Mouse (Mus musculus) olfactory bulb, adult 2 months (tissue): ENCODE measurements around the gene Gm10309. TPM values are rescaled to one million over a fixed set of nuclear protein-coding genes. Genes with fewer than 3 reads are reported as not detected.

Source experiments
- H3K27ac ChIP-seq: fragments of 200-500 bp; 2 replicates; pipeline ENCODE4 v1.5.1; 2012; ENCODE audit warnings: low read depth, low read length; ENCODE audit not compliant: insufficient read depth
- H3K4me1 ChIP-seq: fragments of 200-500 bp; 2 replicates; pipeline ENCODE4 v1.6.1; 2012; ENCODE audit warnings: low read length; ENCODE audit not compliant: control insufficient read depth, insufficient read depth
- H3K4me3 ChIP-seq: fragments of 200-500 bp; 2 replicates; pipeline ENCODE4 v1.5.1; 2012; ENCODE audit warnings: mild to moderate bottlenecking, low read depth, low read length, moderate library complexity; ENCODE audit not compliant: insufficient read depth
- CTCF ChIP-seq: fragments of 200-500 bp; IDR thresholded peaks from 2 replicates; pipeline ENCODE4 v1.5.1; 2012; ENCODE audit warnings: low read depth, mild to moderate bottlenecking, low read length, moderate library complexity; ENCODE audit not compliant: insufficient read depth
- POLR2A ChIP-seq: fragments of 200-500 bp; IDR thresholded peaks from 2 replicates; pipeline ENCODE4 v1.6.1; 2012; ENCODE audit warnings: mild to moderate bottlenecking, low read depth, low read length, moderate library complexity; ENCODE audit not compliant: insufficient read depth
- WGBS: fragments of 180-500 bp; shearing (Covaris S2); methylation state at CpG from one replicate; pipeline ENCODE4 v1.1.7; 2018; 5-methylcytosine and 5-hydroxymethylcytosine counted together
- polyA plus RNA-seq: library from polyadenylated mRNA; stranded (reverse); fragments of >200 nt; gene quantifications from 2 replicates; pipeline ENCODE4 v1.2.4, GENCODE M21; 2012; ENCODE audit warnings: low replicate concordance; ENCODE audit not compliant: missing spikeins, insufficient read depth, insufficient read length

Gene Gm10309
- not detected in 2 replicates for polyA plus RNA-seq

DNA sequence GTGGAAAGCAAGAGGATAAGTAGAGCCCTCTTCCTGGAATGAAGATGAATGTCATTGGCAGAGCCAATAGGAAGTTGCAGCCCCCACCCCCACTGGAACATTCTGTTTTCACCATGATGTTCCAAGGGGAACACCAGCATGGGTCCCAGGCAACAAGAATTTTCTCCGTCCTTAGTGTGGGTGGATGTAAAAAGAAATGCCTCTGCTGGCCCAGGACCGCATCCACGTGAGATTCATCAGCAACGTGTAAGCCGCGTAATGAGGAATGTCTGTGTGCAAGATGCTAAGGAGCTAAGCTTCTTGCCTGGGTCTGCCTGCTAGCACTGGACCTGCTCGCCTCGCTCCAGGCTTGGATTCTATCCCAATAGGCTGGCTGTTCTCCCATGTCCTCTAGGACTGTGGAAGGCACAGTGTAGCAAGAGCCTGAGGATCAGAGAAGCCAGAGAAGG lies at the start of gene Gm10309:
Gene Gm10309 (minus strand): TSS at position 50 of the 449 bp plus-strand sequence.
- TF ChIP-seq POLR2A (no peak), CTCF (no peak)
- 57% methylated on average over 8 of the region's 8 CpGs for WGBS
- H3K4me3 ChIP-seq, result no peak within 1 kb of the TSS
- H3K4me1 ChIP-seq, result peaks cover 4% of the 10 kb centered on the region; the same call in 1 of the 2 replicates
- no peak within 1 kb of the TSS for H3K27ac ChIP-seq

DNA sequence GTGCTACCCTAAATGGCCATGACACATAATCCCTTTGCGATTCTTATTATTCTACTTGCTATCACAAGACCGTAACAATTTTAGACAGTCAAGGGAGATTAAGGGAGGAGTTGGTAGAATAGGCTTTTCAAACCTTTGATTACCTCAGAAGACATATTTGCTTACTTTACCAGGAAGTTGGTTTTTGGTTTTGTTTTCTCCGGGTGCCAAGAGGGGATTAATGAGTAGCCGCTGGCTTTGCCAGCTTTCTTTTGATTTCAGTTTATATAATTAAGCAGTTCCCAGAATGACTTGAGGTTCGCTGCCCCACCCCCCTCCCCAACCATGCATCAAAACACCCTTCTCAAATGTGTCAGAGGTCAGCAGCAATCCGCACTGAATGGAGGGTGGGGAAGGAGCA lies 47.0 kb upstream of the Gm10309 start:
- H3K4me3 ChIP-seq, result no peak overlapping the region
- no peak overlapping the region for H3K27ac ChIP-seq
- TF ChIP-seq CTCF (no peak), POLR2A (no peak)
- peaks cover 4% of the 10 kb centered on the region for H3K4me1 ChIP-seq
- 53% methylated on average over 6 of the region's 6 CpGs for WGBS

DNA sequence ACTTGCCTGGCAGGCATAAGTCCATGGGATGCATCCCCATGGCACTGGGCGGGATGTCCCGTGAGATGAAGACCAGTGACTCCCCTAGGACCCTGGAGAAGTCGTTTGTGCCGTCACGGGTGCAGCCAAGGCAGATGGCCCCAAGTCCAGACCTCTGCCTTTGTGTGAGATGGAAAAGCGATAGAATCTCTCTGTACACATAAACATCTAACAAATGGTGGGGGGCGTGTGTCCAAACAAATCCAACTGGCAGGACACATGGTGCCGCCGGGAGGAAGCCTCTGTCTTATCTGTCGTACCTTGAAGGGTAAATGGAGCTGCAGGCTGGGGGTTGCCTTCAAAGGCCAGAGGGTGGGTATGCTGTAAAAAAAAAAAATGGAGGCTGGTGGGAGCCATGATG lies 46.5 kb upstream of the Gm10309 start:
- no peak for TF ChIP-seq POLR2A
- TF ChIP-seq CTCF, result no peak

DNA sequence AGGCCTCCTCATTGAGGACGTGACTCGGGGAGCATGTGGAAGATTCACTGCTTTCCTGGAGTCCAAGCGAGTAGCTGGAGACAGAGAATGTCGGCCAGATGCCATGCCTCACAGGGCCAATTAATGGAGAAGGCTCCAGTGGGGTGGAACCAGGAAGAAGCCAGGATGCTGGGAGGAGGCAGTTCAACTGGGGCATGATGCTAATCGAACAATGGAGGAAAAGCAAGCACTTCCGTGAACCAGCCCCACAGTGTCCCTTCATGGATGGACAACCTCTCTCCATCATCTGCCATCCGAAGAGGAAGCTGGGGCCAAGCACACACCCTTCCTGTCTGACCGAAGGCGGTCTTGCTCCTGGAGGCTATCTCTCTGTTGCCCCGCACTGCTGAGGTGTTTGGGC lies 44.1 kb upstream of the Gm10309 start:
- no peak overlapping the region for H3K27ac ChIP-seq
- 88% methylated on average over 10 of the region's 10 CpGs for WGBS

More for the DNA sequence above, 46.5 kb upstream of the Gm10309 start:
- no peak overlapping the region for H3K4me3 ChIP-seq
- peaks cover 4% of the 10 kb centered on the region for H3K4me1 ChIP-seq
- no peak overlapping the region for H3K27ac ChIP-seq
- WGBS, result 94% methylated on average over 10 of the region's 10 CpGs

DNA sequence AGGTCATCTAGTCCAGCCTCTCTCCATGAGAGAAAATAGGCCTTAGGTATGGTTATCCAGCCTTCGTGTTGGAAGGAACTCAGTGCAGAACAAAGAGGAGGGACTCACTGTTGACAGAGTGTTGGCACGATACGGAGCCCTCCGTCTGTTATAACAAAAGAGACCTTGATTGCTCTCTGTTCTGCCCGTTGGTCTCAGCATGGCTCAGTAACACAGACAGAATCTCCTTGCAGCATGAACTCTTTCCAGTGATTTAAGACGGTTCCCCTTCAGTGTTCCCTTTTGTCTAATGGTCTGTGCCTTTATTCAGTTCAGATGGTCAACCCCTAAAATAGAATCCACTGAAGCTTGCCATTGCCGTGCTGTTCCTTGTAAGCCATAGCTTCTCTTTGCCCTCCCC lies 41.5 kb upstream of the Gm10309 start:
- Histone ChIP-seq H3K27ac (no peak overlapping the region), H3K4me3 (no peak overlapping the region), H3K4me1 (peaks cover 2% of the 10 kb centered on the region)
- WGBS, result 37% methylated on average over 7 of the region's 7 CpGs
- TF ChIP-seq CTCF (no peak), POLR2A (no peak)

More for the DNA sequence above, 44.1 kb upstream of the Gm10309 start:
- no peak overlapping the region for H3K4me3 ChIP-seq
- peaks cover 4% of the 10 kb centered on the region for H3K4me1 ChIP-seq
- no peak for TF ChIP-seq CTCF
- TF ChIP-seq POLR2A, result no peak

DNA sequence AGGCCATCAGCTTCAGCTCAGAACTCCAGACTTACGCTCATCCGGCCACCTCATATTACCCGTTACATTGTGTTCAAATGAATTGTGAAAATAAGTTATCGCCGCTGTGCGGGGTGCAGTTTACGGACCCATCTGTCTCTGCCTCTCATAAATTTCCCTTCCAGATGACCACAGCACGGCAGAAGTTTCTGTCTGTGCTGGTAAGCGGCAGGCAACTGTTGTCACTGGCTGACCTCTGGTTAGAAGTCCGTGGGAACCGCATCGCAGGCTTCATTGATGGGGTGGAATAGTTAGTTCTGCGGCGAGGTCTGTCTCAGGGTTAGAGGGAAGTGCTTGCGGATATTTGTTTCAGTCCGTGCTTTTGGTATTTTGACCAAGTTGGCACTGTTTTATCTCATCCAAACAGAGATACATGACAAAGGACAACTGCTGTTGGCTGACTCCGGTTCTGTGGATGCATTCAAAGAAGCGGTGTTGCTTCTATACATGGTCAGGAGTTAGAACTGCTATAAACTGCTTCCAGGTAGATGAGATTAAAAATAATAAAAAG lies 34.9 kb upstream of the Gm10309 start:
- 89% methylated on average over 18 of the region's 18 CpGs for WGBS
- TF ChIP-seq CTCF, result no peak
- TF ChIP-seq POLR2A, result no peak
- Histone ChIP-seq H3K4me3 (no peak overlapping the region), H3K4me1 (peaks cover 6% of the 10 kb centered on the region; the same call in 1 of the 2 replicates), H3K27ac (no peak overlapping the region)

DNA sequence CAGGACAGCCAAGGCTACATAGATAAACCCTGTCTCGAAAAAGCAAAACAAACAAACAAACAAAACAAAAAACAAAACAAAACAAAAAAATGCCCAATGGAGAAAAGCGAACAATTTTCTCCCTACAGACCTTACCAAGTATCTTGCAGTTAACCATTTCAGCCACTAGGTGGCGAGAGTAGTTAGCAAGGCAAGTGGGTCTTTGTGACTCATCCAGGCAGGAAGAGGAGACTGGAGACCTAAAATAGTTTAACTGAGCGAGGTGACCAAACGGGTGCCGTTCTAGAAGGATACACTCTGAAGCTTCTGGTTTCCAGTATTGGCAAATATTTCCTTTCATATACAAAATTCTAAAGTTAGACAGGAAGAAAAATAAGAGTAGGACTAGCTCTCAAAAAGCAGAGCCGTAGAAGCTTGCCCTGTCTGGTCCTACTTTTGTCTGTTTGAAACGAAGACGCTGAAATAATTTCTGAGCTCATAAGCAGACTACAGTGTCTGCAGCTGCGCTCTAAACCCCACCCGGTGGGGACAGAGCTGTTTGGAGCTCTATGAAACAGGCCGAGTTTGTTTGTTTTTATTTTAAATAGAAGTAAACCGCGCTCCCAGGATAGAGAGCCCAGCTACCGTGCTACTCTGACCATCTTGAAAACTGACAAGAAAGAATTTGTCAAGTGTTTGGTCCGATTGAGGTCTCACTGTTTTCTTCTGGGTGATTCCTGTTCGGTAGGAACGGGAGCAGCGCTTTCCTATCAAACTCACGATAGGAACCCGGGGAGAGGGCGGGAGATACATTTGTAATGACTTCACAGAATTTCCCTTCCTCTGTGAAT lies 31.0 kb upstream of the Gm10309 start:
- no peak for TF ChIP-seq POLR2A
- TF ChIP-seq CTCF, result no peak
- WGBS, result 14% methylated on average over 22 of the region's 22 CpGs
- Histone ChIP-seq H3K4me1 (peaks cover 11% of the 10 kb centered on the region), H3K27ac (peak overlapping the region; percentile 59; the same call in 1 of the 2 replicates), H3K4me3 (no peak overlapping the region; the same call in 1 of the 2 replicates)

DNA sequence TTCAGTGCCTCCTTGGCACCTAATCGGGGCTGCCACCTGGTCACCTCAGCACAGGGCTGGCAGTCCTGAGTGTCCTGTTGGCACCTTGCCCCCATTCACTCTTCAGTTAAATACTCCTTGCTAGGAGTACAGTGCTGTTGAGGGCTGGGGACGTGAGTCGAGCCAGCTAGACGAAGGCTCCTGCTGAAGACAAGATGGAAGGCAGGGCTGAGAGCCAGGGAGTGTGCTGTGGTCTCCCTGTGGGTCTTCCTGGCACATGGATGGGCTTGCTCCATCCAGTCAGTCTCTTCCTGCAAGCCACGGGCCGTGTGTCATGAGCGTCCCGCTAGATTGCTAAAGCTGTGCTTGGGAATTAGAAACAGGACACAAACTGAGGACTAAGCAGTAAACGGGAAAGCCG lies 30.1 kb upstream of the Gm10309 start:
- TF ChIP-seq POLR2A (no peak), CTCF (no peak)
- Histone ChIP-seq H3K4me1 (peaks cover 16% of the 10 kb centered on the region), H3K4me3 (no peak overlapping the region), H3K27ac (no peak overlapping the region)
- 72% methylated on average over 10 of the region's 10 CpGs for WGBS

DNA sequence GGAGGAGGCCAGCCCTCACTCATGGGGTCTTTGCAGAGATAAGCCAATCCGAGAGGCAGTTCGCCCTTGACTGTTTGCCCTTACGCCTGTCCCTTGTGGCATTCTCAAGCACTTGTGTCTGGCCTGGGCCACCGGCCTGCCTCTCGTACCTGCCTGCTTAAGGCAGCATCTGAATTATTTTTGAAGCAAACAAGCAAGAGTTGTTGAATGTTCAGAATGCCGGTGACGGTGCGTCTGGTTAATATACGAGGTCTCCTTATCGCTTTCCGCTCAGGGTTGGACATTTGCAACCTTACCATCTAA lies 28.5 kb upstream of the Gm10309 start:
- Histone ChIP-seq H3K27ac (no peak overlapping the region), H3K4me1 (peaks cover 23% of the 10 kb centered on the region), H3K4me3 (no peak overlapping the region)
- no peak for TF ChIP-seq POLR2A
- TF ChIP-seq CTCF, result no peak
- 90% methylated on average over 11 of the region's 11 CpGs for WGBS
